Mouse (Mus musculus) A20 (cell line): Measurements from ENCODE around the gene Dennd1a.
A peak's percentile ranks its signal among the peaks of the same experiment; 100 is the strongest.

Experiments
- DNase-seq: peaks from one replicate; pipeline ENCODE4 v3.0.0-alpha.2; 2011; ENCODE audit warnings: low read depth, low spot score

Gene Dennd1a

GRCm38 (mm10) chr2:38286733-38287551 is at the start of gene Dennd1a:
Dennd1a (minus strand) TSS chr2:38287390.
- peak; percentile 93 for DNase-seq

GRCm38 (mm10) chr2:38336606-38337005 is 49.4 kb upstream of the Dennd1a start:
- DNase-seq = no peak

GRCm38 (mm10) chr2:38333586-38334119 is 46.5 kb upstream of the Dennd1a start:
- DNase-seq = no peak

GRCm38 (mm10) chr2:38326671-38327070 is 39.5 kb upstream of the Dennd1a start:
- DNase-seq = no peak

GRCm38 (mm10) chr2:38323380-38323779 is 36.2 kb upstream of the Dennd1a start:
- DNase-seq = no peak

- DNase-seq = no peak
These were observed 33.7 kb upstream of the Dennd1a start for GRCm38 (mm10) chr2:38320911-38321310.

- no peak for DNase-seq
These were observed 31.9 kb upstream of the Dennd1a start for GRCm38 (mm10) chr2:38319086-38319485.

GRCm38 (mm10) chr2:38313399-38313798 is 26.2 kb upstream of the Dennd1a start:
- no peak for DNase-seq

GRCm38 (mm10) chr2:38312921-38313320 is 25.7 kb upstream of the Dennd1a start:
- DNase-seq = no peak

- DNase-seq = no peak
These were observed 18.0 kb upstream of the Dennd1a start for GRCm38 (mm10) chr2:38305152-38305551.

- DNase-seq = no peak
These were observed 13.8 kb upstream of the Dennd1a start for GRCm38 (mm10) chr2:38300941-38301340.

- no peak for DNase-seq
These were observed 8.7 kb upstream of the Dennd1a start for GRCm38 (mm10) chr2:38295939-38296338.

GRCm38 (mm10) chr2:38291526-38291925 is 4.3 kb upstream of the Dennd1a start:
- no peak for DNase-seq

- no peak for DNase-seq
These were observed 1.0 kb upstream of the Dennd1a start for GRCm38 (mm10) chr2:38288226-38288625.

- DNase-seq = no peak
These were observed 807 bp downstream of the Dennd1a start for GRCm38 (mm10) chr2:38286433-38286732.

GRCm38 (mm10) chr2:38285781-38286432 is 1.3 kb downstream of the Dennd1a start:
- peak; percentile 29 for DNase-seq

GRCm38 (mm10) chr2:38283961-38284360 is 3.2 kb downstream of the Dennd1a start:
- DNase-seq = no peak

GRCm38 (mm10) chr2:38280376-38280775 is 6.8 kb downstream of the Dennd1a start:
- DNase-seq = no peak

- no peak for DNase-seq
These were observed 12.2 kb downstream of the Dennd1a start for GRCm38 (mm10) chr2:38274973-38275372.

GRCm38 (mm10) chr2:38263653-38264052 is 23.5 kb downstream of the Dennd1a start:
- DNase-seq = no peak

- no peak for DNase-seq
These were observed 28.1 kb downstream of the Dennd1a start for GRCm38 (mm10) chr2:38259052-38259451.

GRCm38 (mm10) chr2:38237616-38238015 is 49.6 kb downstream of the Dennd1a start:
- DNase-seq = no peak

GRCm38 (mm10) chr2:38235593-38235992 is 51.6 kb downstream of the Dennd1a start:
- no peak for DNase-seq
